Mouse (Mus musculus): ENCODE results near the gene Aup1. TPM values are rescaled to one million over a fixed set of nuclear protein-coding genes. Genes with fewer than 3 reads are reported as not detected.

Gene Aup1
- total and polyA plus RNA-seq, 3 experiments, result 259 to 500 TPM; not detected in 1

- Histone ChIP-seq H3K36me3 (ENCODE audit: control insufficient read depth in 1 of 2, insufficient read depth in 2 of 2, low read length in 2 of 2) (peaks cover 0 to 4% of the 10 kb centered on the region in 2 experiments; a peak in 2 of 4 replicates), H3K79me2 (ENCODE audit: control insufficient read depth, insufficient read depth, low read length, poor library complexity) (peaks cover 9% of the 10 kb centered on the region), H3K9ac (ENCODE audit: control insufficient read depth, low read depth, low read length, poor library complexity, severe bottlenecking) (peak overlapping the region; percentile 96), H3K27ac (ENCODE audit: control insufficient read depth, low read depth, low read length) (no peak overlapping the region), H3K9me3 (replicated peaks; ENCODE audit: insufficient read depth, low read length) (no peaks in the 10 kb centered on the region), H3K27me3 (ENCODE audit: control insufficient read depth in 1 of 2, insufficient read depth in 2 of 2, low read length in 2 of 2) (no peaks in the 10 kb centered on the region; a peak in 1 of 4 replicates), H3K4me1 (ENCODE audit: control insufficient read depth in 1 of 2, insufficient read depth in 2 of 2, low read length in 2 of 2) (peaks cover 0 to 5% of the 10 kb centered on the region in 2 experiments; a peak in 2 of 4 replicates), H3K4me3 (ENCODE audit: control insufficient read depth in 1 of 2, insufficient read depth in 1 of 2, low read depth in 2 of 2, low read length in 2 of 2) (peak overlapping the region; percentile 94 to 98)
- DNase-seq (ENCODE audit: low read depth, low spot score), result no peak
- TF ChIP-seq RAD21 (IDR thresholded peaks at IDR 0.05; ENCODE audit: low read depth, low read length), result no peak
Measured at GRCm38 (mm10) chr6:83031921-83032590, 22.3 kb upstream of the Aup1 start.

DNA sequence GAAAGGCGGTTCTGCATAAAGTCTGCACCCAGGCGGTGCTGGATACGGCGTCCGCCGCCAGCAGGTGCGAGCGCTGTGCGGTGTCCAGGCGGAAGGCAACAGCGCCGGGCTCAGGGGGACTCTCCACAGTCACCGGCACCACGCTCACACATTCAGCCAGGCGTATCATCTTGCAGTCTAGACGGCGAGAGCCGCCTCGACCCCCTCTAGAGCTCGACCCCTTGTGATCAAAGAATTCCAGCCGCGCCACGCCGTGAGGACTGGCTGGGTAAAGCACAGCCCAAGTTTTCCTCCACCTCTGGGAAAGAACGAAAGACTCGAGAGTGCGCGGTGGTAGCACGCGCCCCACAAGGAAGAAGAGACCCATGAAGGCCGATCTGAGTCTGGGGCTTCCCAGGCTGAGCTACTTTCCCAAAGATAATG is 21.5 kb upstream of the Aup1 start:
- Histone ChIP-seq H3K36me3 (ENCODE audit: control insufficient read depth in 1 of 2, insufficient read depth in 2 of 2, low read length in 2 of 2) (peaks cover 0 to 4% of the 10 kb centered on the region in 2 experiments; a peak in 2 of 4 replicates), H3K79me2 (ENCODE audit: control insufficient read depth, insufficient read depth, low read length, poor library complexity) (peaks cover 9% of the 10 kb centered on the region), H3K27ac (ENCODE audit: control insufficient read depth, low read depth, low read length) (peak overlapping the region; percentile 56), H3K4me3 (ENCODE audit: control insufficient read depth in 1 of 2, insufficient read depth in 1 of 2, low read depth in 2 of 2, low read length in 2 of 2) (peak overlapping the region; percentile 94 to 98), H3K9ac (ENCODE audit: control insufficient read depth, low read depth, low read length, poor library complexity, severe bottlenecking) (peak overlapping the region; percentile 96), H3K27me3 (ENCODE audit: control insufficient read depth in 1 of 2, insufficient read depth in 2 of 2, low read length in 2 of 2) (no peaks in the 10 kb centered on the region; a peak in 1 of 4 replicates), H3K4me1 (ENCODE audit: control insufficient read depth in 1 of 2, insufficient read depth in 2 of 2, low read length in 2 of 2) (peaks cover 0 to 5% of the 10 kb centered on the region in 2 experiments; a peak in 2 of 4 replicates), H3K9me3 (replicated peaks; ENCODE audit: insufficient read depth, low read length) (no peaks in the 10 kb centered on the region)
- DNase-seq (ENCODE audit: low read depth, low spot score), result peak; percentile 62
- TF ChIP-seq RCOR1 (IDR thresholded peaks at IDR 0.05; ENCODE audit: low read depth, low read length), result no peak
- TF ChIP-seq MAX (IDR thresholded peaks at IDR 0.05; ENCODE audit: low read length), result 0 out of 2 replicates have a peak, but pooled peaks have one; percentile 16
- TF ChIP-seq UBTF (IDR thresholded peaks at IDR 0.05; ENCODE audit: borderline replicate concordance, insufficient read depth, low read depth, low read length), result 0 out of 2 replicates have a peak, but pooled peaks have one; percentile 28
- TF ChIP-seq NRF1 (IDR thresholded peaks at IDR 0.05; ENCODE audit: insufficient read depth, low read depth, low read length, poor library complexity, severe bottlenecking), result no peak
- peak; percentile 74 for TF ChIP-seq MXI1 (IDR thresholded peaks at IDR 0.05; ENCODE audit: low read depth, low read length)

DNA sequence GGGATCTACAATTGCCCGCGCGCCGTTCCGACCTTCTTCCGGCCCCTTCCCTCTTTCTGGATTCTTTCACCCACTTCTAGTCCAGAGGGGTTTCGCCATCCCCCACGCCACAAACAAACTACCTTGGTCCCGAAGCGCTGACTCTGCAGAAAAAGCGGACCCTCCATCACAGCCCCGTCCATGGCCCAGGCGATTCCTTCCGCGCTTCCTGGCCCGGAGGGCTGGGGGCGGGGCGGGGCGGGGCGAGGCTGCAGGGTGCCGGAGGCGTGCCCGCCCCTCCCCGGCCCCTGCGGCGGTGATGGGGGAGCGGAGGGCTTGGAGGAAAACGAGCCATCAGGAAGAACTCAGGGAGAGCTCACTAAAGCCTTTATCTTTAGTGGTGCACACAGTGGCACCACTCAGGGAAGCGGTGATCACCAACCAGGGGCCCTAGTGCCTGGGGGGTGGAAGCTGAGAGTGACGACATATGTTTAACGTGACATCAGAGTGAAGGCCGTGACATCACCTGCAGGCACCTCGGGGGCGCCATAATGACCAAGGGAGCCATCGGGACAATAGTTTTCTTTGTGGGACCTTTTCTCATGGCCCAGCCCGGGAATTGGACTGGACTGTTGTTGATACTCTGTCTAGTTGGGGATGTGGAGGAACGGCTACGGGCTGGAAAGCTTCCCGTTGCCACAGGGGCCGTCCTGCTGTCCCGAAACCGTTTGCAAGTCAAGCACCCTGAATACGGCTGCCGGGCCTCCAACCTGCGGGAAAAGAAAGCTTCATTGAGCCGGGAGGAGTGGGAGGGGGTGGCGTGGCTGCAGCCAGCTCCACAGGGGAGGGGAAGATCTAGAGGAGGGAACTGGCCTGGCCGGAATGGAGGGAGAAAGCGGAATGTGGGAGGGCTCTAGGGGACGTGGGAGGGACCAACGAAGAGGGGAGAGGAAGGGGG is 20.8 kb upstream of the Aup1 start, which contains the start of the genes Dok1 and Loxl3:
Dok1 (minus strand) TSS at position 223 of the 937 bp plus-strand sequence.
Loxl3 (plus strand) TSS at position 925 of the 937 bp plus-strand sequence.
- Histone ChIP-seq H3K4me3 (ENCODE audit: control insufficient read depth in 1 of 2, insufficient read depth in 1 of 2, low read depth in 2 of 2, low read length in 2 of 2) (peak within 1 kb of the TSS; percentile 94 to 98), H3K9ac (ENCODE audit: control insufficient read depth, low read depth, low read length, poor library complexity, severe bottlenecking) (peak within 1 kb of the TSS; percentile 96), H3K4me1 (ENCODE audit: control insufficient read depth in 1 of 2, insufficient read depth in 2 of 2, low read length in 2 of 2) (peaks cover 0 to 9% of the 10 kb centered on the region in 2 experiments; a peak in 3 of 4 replicates), H3K79me2 (ENCODE audit: control insufficient read depth, insufficient read depth, low read length, poor library complexity) (peaks cover 9% of the 10 kb centered on the region), H3K36me3 (ENCODE audit: control insufficient read depth in 1 of 2, insufficient read depth in 2 of 2, low read length in 2 of 2) (peaks cover 0 to 4% of the 10 kb centered on the region in 2 experiments; a peak in 2 of 4 replicates), H3K9me3 (replicated peaks; ENCODE audit: insufficient read depth, low read length) (no peaks in the 10 kb centered on the region), H3K27ac (ENCODE audit: control insufficient read depth, low read depth, low read length) (peak within 1 kb of the TSS; percentile 56), H3K27me3 (ENCODE audit: control insufficient read depth in 1 of 2, insufficient read depth in 2 of 2, low read length in 2 of 2) (no peaks in the 10 kb centered on the region; a peak in 1 of 4 replicates)
- peak; percentile 84 for DNase-seq (ENCODE audit: low read depth, low spot score)
- TF ChIP-seq NRF1 (IDR thresholded peaks at IDR 0.05; ENCODE audit: insufficient read depth, low read depth, low read length, poor library complexity, severe bottlenecking), result no peak
- TF ChIP-seq BHLHE40 (IDR thresholded peaks at IDR 0.05; ENCODE audit: borderline replicate concordance, low read depth, low read length), result no peak
- TF ChIP-seq GABPA (IDR thresholded peaks at IDR 0.05; ENCODE audit: low read depth, low read length), result peak; percentile 86; the same call in 1 of the 2 replicates
- no peak for TF ChIP-seq ZC3H11A (IDR thresholded peaks at IDR 0.05; ENCODE audit: low read depth, low read length)
- peak; percentile 55; the same call in 1 of the 2 replicates for TF ChIP-seq ZMIZ1 (IDR thresholded peaks at IDR 0.05; ENCODE audit: low read depth, low read length)
- no peak for TF ChIP-seq TAL1 (IDR thresholded peaks at IDR 0.05; ENCODE audit: low read length)
- TF ChIP-seq RAD21 (IDR thresholded peaks at IDR 0.05; ENCODE audit: low read depth, low read length), result no peak
- no peak for TF ChIP-seq ZKSCAN1 (IDR thresholded peaks at IDR 0.05; ENCODE audit: low read depth, low read length)
- no peak for TF ChIP-seq ZNF384 (IDR thresholded peaks at IDR 0.05; ENCODE audit: low read depth, low read length)
- TF ChIP-seq SIN3A (IDR thresholded peaks at IDR 0.05; ENCODE audit: low read length), result peak; percentile 55; the same call in 1 of the 2 replicates
- peak; percentile 41 to 69; a peak in 3 of 4 replicates for TF ChIP-seq POLR2A (IDR thresholded peaks at IDR 0.05; ENCODE audit: control insufficient read depth in 1 of 2, insufficient read depth in 1 of 2, low read depth in 1 of 2, low read length in 2 of 2, poor library complexity in 1 of 2)
- TF ChIP-seq JUND (IDR thresholded peaks at IDR 0.05; ENCODE audit: low read depth, low read length), result no peak
- no peak for TF ChIP-seq CHD1 (IDR thresholded peaks at IDR 0.05; ENCODE audit: low read depth, low read length)
- TF ChIP-seq KAT2A (conservative IDR thresholded peaks at IDR 0.05; ENCODE audit: low read depth, low read length), result no peak
- TF ChIP-seq MXI1 (IDR thresholded peaks at IDR 0.05; ENCODE audit: low read depth, low read length), result peak; percentile 51
- TF ChIP-seq USF2 (IDR thresholded peaks at IDR 0.05; ENCODE audit: borderline replicate concordance in 1 of 2, insufficient read depth in 1 of 2, low read depth in 1 of 2, low read length in 2 of 2), result no peak
- TF ChIP-seq USF1 (IDR thresholded peaks at IDR 0.05; ENCODE audit: low read depth, low read length), result no peak
